Mouse (Mus musculus) C2C12 (cell line): ENCODE results near the gene Fam19a1.

ENCODE experiments used
- CTCF ChIP-seq: IDR thresholded peaks from one replicate; pipeline ENCODE4 v1.5.1; 2011; ENCODE audit not compliant: control insufficient read depth, insufficient read depth, insufficient read length
- FOSL1 ChIP-seq: IDR thresholded peaks from one replicate; pipeline ENCODE4 v1.8.0; 2011; ENCODE audit warnings: mild to moderate bottlenecking, low read length; ENCODE audit not compliant: poor library complexity, insufficient read depth, severe bottlenecking
- MAX ChIP-seq: IDR thresholded peaks from one replicate; pipeline ENCODE4 v1.6.1; 2011; ENCODE audit warnings: mild to moderate bottlenecking, control low read depth

- TF ChIP-seq MAX (no peak), FOSL1 (no peak), CTCF (no peak)
Observed at GRCm38 (mm10) chr6:96252001-96252400, 139.0 kb downstream of the Fam19a1 start.
